Mouse (Mus musculus) CH12.LX (cell line): ENCODE data around the gene Hsd17b13. TPM values are rescaled to one million over a fixed set of nuclear protein-coding genes. Genes with fewer than 3 reads are reported as not detected.

Source experiments
- DNase-seq: peaks from one replicate; pipeline ENCODE4 v3.0.0-alpha.2; 2013; ENCODE audit errors: extremely low read depth
- H3K27ac ChIP-seq: 2 replicates; pipeline ENCODE4 v1.5.1; 2012; ENCODE audit warnings: low read depth, mild to moderate bottlenecking, control low read depth, moderate library complexity; ENCODE audit not compliant: insufficient read depth
- H3K27me3 ChIP-seq: replicated peaks from 2 replicates; pipeline ENCODE3; 2012; ENCODE audit warnings: inconsistent platforms
- H3K36me3 ChIP-seq, 2 experiments: replicated peaks in 1 of 2; 2 replicates each; pipeline versions ENCODE3 to v1.6.1; 2012; ENCODE audit warnings: inconsistent platforms in 1 of 2, low read length in 1 of 2, mild to moderate bottlenecking in 1 of 2, mixed read lengths in 1 of 2, moderate library complexity in 1 of 2; ENCODE audit not compliant: control insufficient read depth in 1 of 2, insufficient read depth in 1 of 2
- H3K4me1 ChIP-seq, 2 experiments: 2 replicates each; pipeline ENCODE4 v1.6.1; 2012; ENCODE audit warnings: inconsistent platforms in 1 of 2, moderate library complexity in 1 of 2; ENCODE audit not compliant: insufficient read depth in 2 of 2, control insufficient read depth in 1 of 2
- H3K4me2 ChIP-seq: 2 replicates; pipeline ENCODE4 v1.6.1; 2012; ENCODE audit warnings: low read depth, mild to moderate bottlenecking, control low read depth; ENCODE audit not compliant: poor library complexity, insufficient read depth, severe bottlenecking
- H3K4me3 ChIP-seq, 3 experiments: fragments of 150-350 bp in 1 of 3; sonication (generic) in 1 of 3; replicated peaks in 1 of 3; 2 replicates each; pipeline versions ENCODE3 to v1.5.1; 2011 to 2012; ENCODE audit warnings: low read depth in 2 of 3, low read length in 2 of 3, mild to moderate bottlenecking in 2 of 3, moderate library complexity in 2 of 3, control low read depth in 1 of 3, improper control_type of control experiment in 1 of 3, inconsistent platforms in 1 of 3, mixed read lengths in 1 of 3; ENCODE audit not compliant: poor library complexity in 1 of 3
- H3K79me2 ChIP-seq: replicated peaks from 2 replicates; pipeline ENCODE4 v1.6.1; 2012; ENCODE audit warnings: mild to moderate bottlenecking, moderate library complexity; ENCODE audit not compliant: control insufficient read depth, poor library complexity, insufficient read depth, severe bottlenecking; ENCODE audit errors: extremely low read depth
- H3K9ac ChIP-seq: 2 replicates; pipeline ENCODE4 v1.6.1; 2012; ENCODE audit warnings: low read depth, mild to moderate bottlenecking, control low read depth, moderate library complexity; ENCODE audit not compliant: insufficient read depth
- H3K9me3 ChIP-seq: replicated peaks from 2 replicates; pipeline ENCODE3; 2012; ENCODE audit warnings: low read length, inconsistent platforms, mixed read lengths
- BHLHE40 ChIP-seq: IDR thresholded peaks from 2 replicates; pipeline ENCODE4 v1.6.1; 2011; ENCODE audit warnings: mild to moderate bottlenecking, low read depth, low read length, improper control_type of control experiment
- CHD1 ChIP-seq: IDR thresholded peaks from 2 replicates; pipeline ENCODE4 v1.6.1; 2012; ENCODE audit warnings: low read depth, low read length, improper control_type of control experiment, inconsistent platforms
- CHD2 ChIP-seq: IDR thresholded peaks from 2 replicates; pipeline ENCODE4 v1.6.1; 2011; ENCODE audit warnings: low read length, improper control_type of control experiment
- ELF1 ChIP-seq: IDR thresholded peaks from 2 replicates; pipeline ENCODE4 v1.6.1; 2014; ENCODE audit warnings: low read depth, mild to moderate bottlenecking, inconsistent platforms, low read length, improper control_type of control experiment
- HCFC1 ChIP-seq: IDR thresholded peaks from 2 replicates; pipeline ENCODE4 v1.6.1; 2012; ENCODE audit warnings: low read depth, mild to moderate bottlenecking, inconsistent platforms, low read length, improper control_type of control experiment
- IRF4 ChIP-seq: IDR thresholded peaks from 2 replicates; pipeline ENCODE4 v1.6.1; 2014; ENCODE audit warnings: low read depth, mild to moderate bottlenecking, inconsistent platforms, low read length, improper control_type of control experiment
- JUN ChIP-seq: IDR thresholded peaks from 2 replicates; pipeline ENCODE4 v1.6.1; 2011; ENCODE audit warnings: low read depth, mild to moderate bottlenecking, low read length, improper control_type of control experiment, moderate library complexity; ENCODE audit not compliant: insufficient read depth
- KAT2A ChIP-seq: IDR thresholded peaks from 2 replicates; pipeline ENCODE4 v1.6.1; 2012; ENCODE audit warnings: low read length, improper control_type of control experiment, inconsistent platforms; ENCODE audit not compliant: insufficient replicate concordance
- MAFK ChIP-seq: IDR thresholded peaks from 2 replicates; pipeline ENCODE4 v1.6.1; 2011; ENCODE audit warnings: low read length, improper control_type of control experiment; ENCODE audit not compliant: insufficient replicate concordance
- MXI1 ChIP-seq: IDR thresholded peaks from 2 replicates; pipeline ENCODE4 v1.6.1; 2011; ENCODE audit warnings: mild to moderate bottlenecking, low read depth, low read length, improper control_type of control experiment
- MYC ChIP-seq: IDR thresholded peaks from 2 replicates; pipeline ENCODE4 v1.6.1; 2011; ENCODE audit warnings: low read depth, mild to moderate bottlenecking, improper control_type of control experiment, low read length
- NRF1 ChIP-seq: IDR thresholded peaks from 2 replicates; pipeline ENCODE4 v1.6.1; 2014; ENCODE audit warnings: low read depth, mild to moderate bottlenecking, inconsistent platforms, low read length, improper control_type of control experiment, moderate library complexity
- POLR2A ChIP-seq: IDR thresholded peaks from 2 replicates; pipeline ENCODE4 v1.6.1; 2011; ENCODE audit warnings: low read depth, mild to moderate bottlenecking, improper control_type of control experiment, low read length
- RAD21 ChIP-seq: IDR thresholded peaks from 2 replicates; pipeline ENCODE4 v1.6.1; 2011; ENCODE audit warnings: low read depth, mild to moderate bottlenecking, low read length, improper control_type of control experiment, moderate library complexity
- SMC3 ChIP-seq: IDR thresholded peaks from 2 replicates; pipeline ENCODE4 v1.6.1; 2011; ENCODE audit warnings: low read depth, low read length, improper control_type of control experiment
- TBP ChIP-seq: conservative IDR thresholded peaks from 2 replicates; pipeline ENCODE4 v1.6.1; 2011; ENCODE audit warnings: low read depth, low read length, improper control_type of control experiment
- USF2 ChIP-seq: conservative IDR thresholded peaks from 2 replicates; pipeline ENCODE4 v1.6.1; 2011; ENCODE audit warnings: low read depth, low read length, improper control_type of control experiment
- ZKSCAN1 ChIP-seq: IDR thresholded peaks from 2 replicates; pipeline ENCODE4 v1.6.1; 2012; ENCODE audit warnings: low read depth, inconsistent platforms, low read length, improper control_type of control experiment, borderline replicate concordance
- ZMIZ1 ChIP-seq: IDR thresholded peaks from 2 replicates; pipeline ENCODE4 v1.6.1; 2012; ENCODE audit warnings: low read depth, mild to moderate bottlenecking, inconsistent platforms, low read length, improper control_type of control experiment
- dilution Hi-C: fragments of 300-500 bp; cut with MboI; formaldehyde crosslinking; loops from 2 replicates; pipeline ENCODE4 v1.14.3; 2020; ENCODE audit warnings: low sequenced_read_pairs; ENCODE audit not compliant: extremely low pct_unique_long_range_greater_than_20kb, extremely low pct_ligation_motif_present
- in situ Hi-C: fragments of 300-500 bp; cut with MboI; formaldehyde crosslinking; loops from 3 replicates; pipeline ENCODE4 v1.14.3; 2019; ENCODE audit warnings: low sequenced_read_pairs, low pct_ligation_motif_present, low pct_unique_long_range_greater_than_20kb, mixed read lengths
- polyA plus RNA-seq: library from polyadenylated mRNA; unstranded; fragments of >175 nt; gene quantifications from 2 replicates; pipeline ENCODE4 v1.2.1, GENCODE M21; 2012; ENCODE audit warnings: low read depth; ENCODE audit not compliant: insufficient read length
- total RNA-seq, 2 experiments: library from RNA; depleted of rRNA; stranded (reverse); fragments of 300-350 nt in 1 of 2; fragments of >200 nt in 1 of 2; gene quantifications; 2 replicates each; pipeline ENCODE4 v1.2.3; 2012 to 2014

Gene Hsd17b13
- total and polyA plus RNA-seq, 3 experiments, result 0.23 to 0.64 TPM; not detected in 1

DNA sequence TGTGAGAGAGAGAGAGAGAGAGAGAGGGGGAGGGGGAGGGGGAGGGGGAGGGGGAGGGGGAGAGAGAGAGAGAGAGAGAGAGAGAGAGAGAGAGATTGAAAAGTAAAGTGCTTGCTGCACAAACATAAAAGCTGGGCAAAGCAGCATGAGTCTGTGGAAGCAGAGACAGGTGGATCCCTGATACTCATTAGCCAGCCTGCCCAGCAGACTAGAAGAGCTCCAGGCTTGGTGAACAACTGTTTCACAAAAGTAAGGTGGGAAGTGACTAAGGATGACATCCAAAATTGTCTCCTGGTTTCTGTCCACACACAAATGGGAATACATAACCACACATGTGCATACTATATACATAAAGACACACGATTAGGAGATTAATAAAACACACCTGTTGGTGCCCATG lies 37.4 kb downstream of the Hsd17b13 start:
- H3K4me2 ChIP-seq, result no peak overlapping the region
- H3K4me1 ChIP-seq, result peaks cover 0 to 2% of the 10 kb centered on the region in 2 experiments; a peak in 1 of 4 replicates
- H3K27me3 ChIP-seq, result peaks cover 2% of the 10 kb centered on the region
- in situ Hi-C loops (no loop called here), dilution Hi-C loops (no loop called here)
- peaks cover 7% of the 10 kb centered on the region for H3K9me3 ChIP-seq
- DNase-seq, result no peak
- no peaks in the 10 kb centered on the region for H3K79me2 ChIP-seq
- H3K36me3 ChIP-seq, result no peaks in the 10 kb centered on the region
- H3K4me3 ChIP-seq, result no peak overlapping the region
- no peak overlapping the region for H3K9ac ChIP-seq
- TF ChIP-seq JUN (no peak), MYC (no peak), KAT2A (no peak), CHD2 (no peak), ELF1 (no peak)
- no peak overlapping the region for H3K27ac ChIP-seq

DNA sequence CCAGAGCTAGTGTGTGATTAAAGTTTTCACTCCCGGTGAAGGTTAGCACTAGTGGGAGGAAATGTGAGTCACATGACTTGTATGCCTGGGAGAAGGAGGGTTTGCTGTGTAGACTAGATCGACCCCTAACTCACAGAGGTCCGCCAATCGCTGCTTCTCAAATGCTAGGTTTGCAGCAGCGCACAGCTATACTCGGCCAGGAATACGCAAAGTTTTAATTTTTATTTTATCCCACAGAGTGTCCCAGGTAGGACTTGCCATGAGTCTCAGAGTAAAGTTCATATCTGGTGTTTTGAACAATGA lies 37.9 kb downstream of the Hsd17b13 start:
- Histone ChIP-seq H3K27ac (no peak overlapping the region), H3K4me2 (no peak overlapping the region), H3K9me3 (peaks cover 7% of the 10 kb centered on the region), H3K4me3 (no peak overlapping the region), H3K4me1 (peaks cover 0 to 2% of the 10 kb centered on the region in 2 experiments; a peak in 1 of 4 replicates), H3K79me2 (no peaks in the 10 kb centered on the region), H3K9ac (no peak overlapping the region), H3K36me3 (no peaks in the 10 kb centered on the region), H3K27me3 (peaks cover 2% of the 10 kb centered on the region)
- TF ChIP-seq IRF4, result no peak
- no peak for TF ChIP-seq ZMIZ1
- no peak for TF ChIP-seq RAD21
- TF ChIP-seq POLR2A, result no peak
- TF ChIP-seq BHLHE40, result no peak
- no peak for TF ChIP-seq CHD2
- no peak for TF ChIP-seq USF2
- TF ChIP-seq SMC3, result no peak
- no peak for TF ChIP-seq HCFC1
- TF ChIP-seq MYC, result no peak
- no peak for TF ChIP-seq TBP
- no peak for TF ChIP-seq JUN
- no peak for TF ChIP-seq CHD1
- no peak for TF ChIP-seq MAFK
- TF ChIP-seq ZKSCAN1, result no peak
- TF ChIP-seq MXI1, result no peak
- no peak for TF ChIP-seq NRF1
- no peak for DNase-seq
- in situ Hi-C loops (no loop called here), dilution Hi-C loops (no loop called here)
